Mouse (Mus musculus) embryo, embryonic 9.5 days (tissue): ENCODE results near the gene Gbe1.

Experiments used
- DNase-seq: peaks from one replicate; pipeline ENCODE4 v3.0.0-alpha.2; 2017; ENCODE audit errors: extremely low spot score

Gene Gbe1

GRCm38 (mm10) chr16:70313886-70314577 lies at the start of gene Gbe1:
Gbe1 (plus strand) TSS chr16:70313949.
- DNase-seq: peak; percentile 95

- DNase-seq: no peak
These were observed 3.1 kb upstream of the Gbe1 start for GRCm38 (mm10) chr16:70310691-70311090.

GRCm38 (mm10) chr16:70313496-70313885 lies 258 bp upstream of the Gbe1 start:
- no peak for DNase-seq

GRCm38 (mm10) chr16:70314578-70314930 lies 805 bp downstream of the Gbe1 start:
- DNase-seq: no peak

GRCm38 (mm10) chr16:70315261-70315660 lies 1.5 kb downstream of the Gbe1 start:
- no peak for DNase-seq

- DNase-seq: no peak
These were observed 2.2 kb downstream of the Gbe1 start for GRCm38 (mm10) chr16:70315862-70316390.

GRCm38 (mm10) chr16:70319388-70319787 lies 5.6 kb downstream of the Gbe1 start:
- DNase-seq: no peak

GRCm38 (mm10) chr16:70320612-70321280 lies 7.0 kb downstream of the Gbe1 start:
- DNase-seq: no peak

GRCm38 (mm10) chr16:70326339-70326948 lies 12.7 kb downstream of the Gbe1 start:
- DNase-seq: no peak

- no peak for DNase-seq
These were observed 14.8 kb downstream of the Gbe1 start for GRCm38 (mm10) chr16:70328566-70328965.

GRCm38 (mm10) chr16:70329036-70329435 lies 15.3 kb downstream of the Gbe1 start:
- no peak for DNase-seq

GRCm38 (mm10) chr16:70329471-70329870 lies 15.7 kb downstream of the Gbe1 start:
- DNase-seq: no peak

GRCm38 (mm10) chr16:70330007-70330406 lies 16.3 kb downstream of the Gbe1 start:
- DNase-seq: no peak

GRCm38 (mm10) chr16:70330626-70331275 lies 17.0 kb downstream of the Gbe1 start:
- DNase-seq: no peak

- no peak for DNase-seq
These were observed 21.1 kb downstream of the Gbe1 start for GRCm38 (mm10) chr16:70334812-70335211.

- DNase-seq: no peak
These were observed 21.7 kb downstream of the Gbe1 start for GRCm38 (mm10) chr16:70335472-70335871.

GRCm38 (mm10) chr16:70337661-70338060 lies 23.9 kb downstream of the Gbe1 start:
- no peak for DNase-seq

GRCm38 (mm10) chr16:70344496-70344895 lies 30.7 kb downstream of the Gbe1 start:
- no peak for DNase-seq

GRCm38 (mm10) chr16:70345607-70346006 lies 31.9 kb downstream of the Gbe1 start:
- no peak for DNase-seq

GRCm38 (mm10) chr16:70350011-70350410 lies 36.3 kb downstream of the Gbe1 start:
- no peak for DNase-seq

GRCm38 (mm10) chr16:70351641-70352280 lies 38.0 kb downstream of the Gbe1 start:
- DNase-seq: peak; percentile 15

GRCm38 (mm10) chr16:70352571-70352970 lies 38.8 kb downstream of the Gbe1 start:
- no peak for DNase-seq
